8 mouse cellular contexts compared by ENCODE assay signal in genomic region chrX:12091431-12092061, GRCm38 (mm10).
DNase-seq lines count a peak whose midpoint lies in the region; ATAC-seq and TF ChIP-seq lines count a peak whose summit lies in the region.

No protein-coding gene starts in this region.

- no peak for TF ChIP-seq CTCF in bone marrow, adult 2 months (IDR thresholded peaks at IDR 0.05; ENCODE audit: control insufficient read depth, insufficient read depth, low read length)
- TF ChIP-seq CTCF in gastrocnemius, adult 2 months (IDR thresholded peaks at IDR 0.05) = no peak

- peak overlapping the region; percentile 71 for H3K4me2 ChIP-seq in intestine, embryonic 14.5 days (ENCODE audit: low read length)
- peak overlapping the region; percentile 87 for H3K4me2 ChIP-seq in liver, embryonic 11.5 days
- H3K4me2 ChIP-seq in neural tube, embryonic 12.5 days (replicated peaks) = peak overlapping the region; percentile 85

- ATAC-seq in intestine, embryonic 14.5 days (replicated peaks; ENCODE audit: low FRiP score, low TSS enrichment, low read depth) = no peak
- ATAC-seq in liver, embryonic 11.5 days (replicated peaks; ENCODE audit: low FRiP score) = no peak
- ATAC-seq in neural tube, embryonic 12.5 days (ENCODE audit: low FRiP score, low read depth) = no peak

- TF ChIP-seq POLR2A in bone marrow, adult 2 months (IDR thresholded peaks at IDR 0.05; ENCODE audit: borderline replicate concordance, control insufficient read depth, low read depth, low read length) = no peak

- no peaks in the 10 kb centered on the region for H3K36me3 ChIP-seq in intestine, embryonic 14.5 days (ENCODE audit: control insufficient read depth, insufficient read depth, low read length)
- H3K36me3 ChIP-seq in liver, embryonic 11.5 days (ENCODE audit: control insufficient read depth, insufficient read depth, low read length) = no peaks in the 10 kb centered on the region
- no peaks in the 10 kb centered on the region for H3K36me3 ChIP-seq in neural tube, embryonic 12.5 days

- 1% methylated on average over 42 of the region's 56 CpGs for WGBS in bone marrow, adult 2 months
- under 1% methylated on average over 37 of the region's 56 CpGs for WGBS in intestine, embryonic 14.5 days
- WGBS in liver, embryonic 11.5 days = 2% methylated on average over 52 of the region's 56 CpGs
- WGBS in neural tube, embryonic 12.5 days = 2% methylated on average over 49 of the region's 56 CpGs

- H3K9me3 ChIP-seq in intestine, embryonic 14.5 days (ENCODE audit: control insufficient read depth, low read length) = no peaks in the 10 kb centered on the region
- H3K9me3 ChIP-seq in liver, embryonic 11.5 days (ENCODE audit: control insufficient read depth, low read length) = no peaks in the 10 kb centered on the region
- H3K9me3 ChIP-seq in neural tube, embryonic 12.5 days = no peaks in the 10 kb centered on the region

- intact Hi-C loops in left cerebral cortex, postnatal 4 days (cut with DNase I) = no loop called here
- intact Hi-C loops in gastrocnemius, adult 2 months (cut with DNase I) = loop anchor here (2.0 kb wide), 1 partner anchor 43 kb away; no protein-coding TSS in a partner anchor

- DNase-seq in left cerebral cortex, adult 8-10 months (ENCODE audit: low spot score in 2 of 2) = peak; percentile 26 to 32
- no peak for DNase-seq in left cerebral cortex, postnatal 4 days
- DNase-seq in gastrocnemius, adult 2 months = peak; percentile 75
- peak; percentile 71 for DNase-seq in intestine, embryonic 14.5 days (ENCODE audit: low spot score)
- peak; percentile 46 for DNase-seq in liver, embryonic 11.5 days (ENCODE audit: low spot score)
- DNase-seq in urinary bladder, postnatal 4 days (ENCODE audit: low spot score in 2 of 2) = peak; percentile 42 to 62

- H3K9ac ChIP-seq in intestine, embryonic 14.5 days (ENCODE audit: low read length) = peak overlapping the region; percentile 61
- H3K9ac ChIP-seq in liver, embryonic 11.5 days (ENCODE audit: low read depth, low read length) = peak overlapping the region; percentile 64
- peak overlapping the region; percentile 69 for H3K9ac ChIP-seq in neural tube, embryonic 12.5 days

- H3K27ac ChIP-seq in bone marrow, adult 2 months (ENCODE audit: control insufficient read depth, insufficient read depth, low read depth, low read length, poor library complexity) = peak overlapping the region; percentile 63; the same call in 1 of the 2 replicates
- peak overlapping the region; percentile 97 for H3K27ac ChIP-seq in gastrocnemius, adult 2 months
- H3K27ac ChIP-seq in intestine, embryonic 14.5 days (ENCODE audit: low read depth) = peak overlapping the region; percentile 88
- peak overlapping the region; percentile 68; the same call in 1 of the 2 replicates for H3K27ac ChIP-seq in liver, embryonic 11.5 days (ENCODE audit: low read depth, low read length)
- peak overlapping the region; percentile 79 for H3K27ac ChIP-seq in neural tube, embryonic 12.5 days

- no peaks in the 10 kb centered on the region; the same call in 1 of the 2 replicates for H3K4me1 ChIP-seq in bone marrow, adult 2 months (ENCODE audit: control insufficient read depth, insufficient read depth, low read length)
- peaks cover 18% of the 10 kb centered on the region for H3K4me1 ChIP-seq in intestine, embryonic 14.5 days (replicated peaks; ENCODE audit: control insufficient read depth, insufficient read depth, low read length)
- peaks cover 11% of the 10 kb centered on the region for H3K4me1 ChIP-seq in liver, embryonic 11.5 days (replicated peaks; ENCODE audit: control insufficient read depth, insufficient read depth, low read length)
- peaks cover 23% of the 10 kb centered on the region for H3K4me1 ChIP-seq in neural tube, embryonic 12.5 days

- H3K4me3 ChIP-seq in bone marrow, adult 2 months (replicated peaks; ENCODE audit: control insufficient read depth, low read depth, low read length) = peak overlapping the region; percentile 43
- H3K4me3 ChIP-seq in gastrocnemius, adult 2 months = peak overlapping the region; percentile 84
- H3K4me3 ChIP-seq in intestine, embryonic 14.5 days (ENCODE audit: low read depth, low read length) = peak overlapping the region; percentile 41
- H3K4me3 ChIP-seq in liver, embryonic 11.5 days (ENCODE audit: low read depth, low read length) = peak overlapping the region; percentile 54
- peak overlapping the region; percentile 48 for H3K4me3 ChIP-seq in neural tube, embryonic 12.5 days

- peaks cover 44% of the 10 kb centered on the region for H3K27me3 ChIP-seq in intestine, embryonic 14.5 days (replicated peaks; ENCODE audit: control insufficient read depth, insufficient read depth, low read length)
- H3K27me3 ChIP-seq in liver, embryonic 11.5 days (replicated peaks; ENCODE audit: control insufficient read depth, insufficient read depth, low read length) = peaks cover 78% of the 10 kb centered on the region
- H3K27me3 ChIP-seq in neural tube, embryonic 12.5 days (replicated peaks) = peaks cover 53% of the 10 kb centered on the region
